Mouse (Mus musculus) cerebellum, postnatal 10 days (tissue): Measurements from ENCODE around the gene Nr1i3.

Source experiments
- DNase-seq, 2 experiments: peaks; one replicate each; pipeline ENCODE4 v3.0.0; 2021; ENCODE audit warnings: mixed read lengths in 2 of 2

Nr1i3 gene

GRCm38 (mm10) chr1:171195887-171196397 lies 17.8 kb upstream of the Nr1i3 start, which contains the start of gene Pcp4l1:
Pcp4l1 (minus strand) TSS chr1:171196268.
- peak; percentile 75 to 76 for DNase-seq

GRCm38 (mm10) chr1:171199532-171199931 lies 14.2 kb upstream of the Nr1i3 start:
- no peak for DNase-seq

GRCm38 (mm10) chr1:171200769-171201168 lies 13.0 kb upstream of the Nr1i3 start:
- DNase-seq: no peak

- no peak for DNase-seq
Observed at GRCm38 (mm10) chr1:171203471-171204248, 10.1 kb upstream of the Nr1i3 start.

GRCm38 (mm10) chr1:171204249-171204644 lies 9.5 kb upstream of the Nr1i3 start:
- DNase-seq: no peak

GRCm38 (mm10) chr1:171205704-171206493 lies 7.9 kb upstream of the Nr1i3 start:
- DNase-seq: no peak

GRCm38 (mm10) chr1:171209409-171209808 lies 4.4 kb upstream of the Nr1i3 start:
- no peak for DNase-seq

GRCm38 (mm10) chr1:171212854-171213253 lies 916 bp upstream of the Nr1i3 start:
- no peak for DNase-seq

- no peak for DNase-seq
Observed at GRCm38 (mm10) chr1:171216241-171216955, 2.6 kb downstream of the Nr1i3 start.

GRCm38 (mm10) chr1:171220871-171221270 lies 7.1 kb downstream of the Nr1i3 start:
- DNase-seq: peak; percentile 94 to 95

GRCm38 (mm10) chr1:171221281-171222193 lies 7.8 kb downstream of the Nr1i3 start:
- DNase-seq: peak in 1 of 2 experiments; percentile 34

GRCm38 (mm10) chr1:171222238-171223155 lies 8.7 kb downstream of the Nr1i3 start, which contains the start of gene Tomm40l:
Tomm40l (minus strand) TSS chr1:171222514.
- peak; percentile 89 to 94 for DNase-seq

GRCm38 (mm10) chr1:171223168-171223567 lies 9.4 kb downstream of the Nr1i3 start:
- DNase-seq: no peak

GRCm38 (mm10) chr1:171223796-171224195 lies 10.0 kb downstream of the Nr1i3 start:
- DNase-seq: peak in 1 of 2 experiments; percentile 25

GRCm38 (mm10) chr1:171224857-171225256 lies 11.1 kb downstream of the Nr1i3 start, which contains the start of gene Apoa2:
Apoa2 (plus strand) TSS chr1:171225054.
- no peak for DNase-seq

GRCm38 (mm10) chr1:171226780-171227179 lies 13.0 kb downstream of the Nr1i3 start:
- no peak for DNase-seq

- no peak for DNase-seq
Observed at GRCm38 (mm10) chr1:171227879-171228278, 14.1 kb downstream of the Nr1i3 start.

- DNase-seq: no peak
Observed at GRCm38 (mm10) chr1:171229750-171230149, 16.0 kb downstream of the Nr1i3 start.

GRCm38 (mm10) chr1:171230215-171230614 lies 16.4 kb downstream of the Nr1i3 start:
- no peak for DNase-seq

GRCm38 (mm10) chr1:171231844-171232243 lies 18.1 kb downstream of the Nr1i3 start:
- DNase-seq: no peak
